Mouse (Mus musculus) embryo, embryonic 11 days (tissue): ENCODE measurements at regions not wholly inside any gene's neighbourhood (a gene's known extent, or its start where the extent isn't known, plus 50 kb on each side); places are given as distances from the start of the nearest gene placed in this dataset.

Experiments used
- DNase-seq: peaks from one replicate; pipeline ENCODE4 v3.0.0-alpha.2; 2015

DNA sequence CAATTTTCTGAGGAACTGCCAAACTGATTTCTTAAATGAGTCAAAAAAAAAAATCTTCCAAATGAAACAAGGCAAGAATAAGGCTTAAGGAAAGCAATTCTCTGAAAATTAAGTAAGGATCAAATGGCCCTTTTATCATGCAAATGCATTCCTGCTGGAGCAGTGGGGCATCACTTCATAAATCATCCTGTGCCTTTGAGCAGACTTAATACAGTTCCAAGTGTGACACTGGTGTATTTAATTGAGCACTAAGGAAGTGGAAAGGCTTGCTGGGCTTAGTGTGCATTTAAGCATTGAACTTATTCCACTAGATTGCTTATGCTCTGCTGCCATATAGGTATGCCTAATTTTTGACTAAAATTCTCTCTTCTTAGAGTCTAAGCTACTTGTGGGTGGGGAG lies 3655.7 kb upstream of the Lrrc6 start:
- peak; percentile 18 for DNase-seq

GRCm38 (mm10) chr15:70203366-70203765 lies 3631.0 kb upstream of the Gm6569 start:
- no peak for DNase-seq
